Mouse (Mus musculus) CH12.LX (cell line): ENCODE results near the gene Tmcc1. TPM values are rescaled to one million over a fixed set of nuclear protein-coding genes. Genes with fewer than 3 reads are reported as not detected.
A peak's percentile ranks its signal among the peaks of the same experiment; 100 is the strongest.

Source experiments
- DNase-seq: peaks from one replicate; pipeline ENCODE4 v3.0.0-alpha.2; 2013; ENCODE audit errors: extremely low read depth
- H3K27ac ChIP-seq: 2 replicates; pipeline ENCODE4 v1.5.1; 2012; ENCODE audit warnings: low read depth, mild to moderate bottlenecking, control low read depth, moderate library complexity; ENCODE audit not compliant: insufficient read depth
- H3K27me3 ChIP-seq: replicated peaks from 2 replicates; pipeline ENCODE3; 2012; ENCODE audit warnings: inconsistent platforms
- H3K36me3 ChIP-seq, 2 experiments: replicated peaks in 1 of 2; 2 replicates each; pipeline versions ENCODE3 to v1.6.1; 2012; ENCODE audit warnings: inconsistent platforms in 1 of 2, low read length in 1 of 2, mild to moderate bottlenecking in 1 of 2, mixed read lengths in 1 of 2, moderate library complexity in 1 of 2; ENCODE audit not compliant: control insufficient read depth in 1 of 2, insufficient read depth in 1 of 2
- H3K4me1 ChIP-seq, 2 experiments: 2 replicates each; pipeline ENCODE4 v1.6.1; 2012; ENCODE audit warnings: inconsistent platforms in 1 of 2, moderate library complexity in 1 of 2; ENCODE audit not compliant: insufficient read depth in 2 of 2, control insufficient read depth in 1 of 2
- H3K4me2 ChIP-seq: 2 replicates; pipeline ENCODE4 v1.6.1; 2012; ENCODE audit warnings: low read depth, mild to moderate bottlenecking, control low read depth; ENCODE audit not compliant: poor library complexity, insufficient read depth, severe bottlenecking
- H3K4me3 ChIP-seq, 3 experiments: fragments of 150-350 bp in 1 of 3; sonication (generic) in 1 of 3; replicated peaks in 1 of 3; 2 replicates each; pipeline versions ENCODE3 to v1.5.1; 2011 to 2012; ENCODE audit warnings: low read depth in 2 of 3, low read length in 2 of 3, mild to moderate bottlenecking in 2 of 3, moderate library complexity in 2 of 3, control low read depth in 1 of 3, improper control_type of control experiment in 1 of 3, inconsistent platforms in 1 of 3, mixed read lengths in 1 of 3; ENCODE audit not compliant: poor library complexity in 1 of 3
- H3K79me2 ChIP-seq: replicated peaks from 2 replicates; pipeline ENCODE4 v1.6.1; 2012; ENCODE audit warnings: mild to moderate bottlenecking, moderate library complexity; ENCODE audit not compliant: control insufficient read depth, poor library complexity, insufficient read depth, severe bottlenecking; ENCODE audit errors: extremely low read depth
- H3K9ac ChIP-seq: 2 replicates; pipeline ENCODE4 v1.6.1; 2012; ENCODE audit warnings: low read depth, mild to moderate bottlenecking, control low read depth, moderate library complexity; ENCODE audit not compliant: insufficient read depth
- H3K9me3 ChIP-seq: replicated peaks from 2 replicates; pipeline ENCODE3; 2012; ENCODE audit warnings: low read length, inconsistent platforms, mixed read lengths
- BHLHE40 ChIP-seq: IDR thresholded peaks from 2 replicates; pipeline ENCODE4 v1.6.1; 2011; ENCODE audit warnings: mild to moderate bottlenecking, low read depth, low read length, improper control_type of control experiment
- CTCF ChIP-seq, 2 experiments: IDR thresholded peaks in 1 of 2; conservative IDR thresholded peaks in 1 of 2; 2 replicates each; pipeline ENCODE4 v1.5.1; 2011 to 2012; ENCODE audit warnings: low read depth in 2 of 2, low read length in 2 of 2, improper control_type of control experiment in 1 of 2, inconsistent platforms in 1 of 2, mild to moderate bottlenecking in 1 of 2, moderate library complexity in 1 of 2
- ELF1 ChIP-seq: IDR thresholded peaks from 2 replicates; pipeline ENCODE4 v1.6.1; 2014; ENCODE audit warnings: low read depth, mild to moderate bottlenecking, inconsistent platforms, low read length, improper control_type of control experiment
- EP300 ChIP-seq: IDR thresholded peaks from 2 replicates; pipeline ENCODE4 v1.6.1; 2011; ENCODE audit warnings: low read length, improper control_type of control experiment
- HCFC1 ChIP-seq: IDR thresholded peaks from 2 replicates; pipeline ENCODE4 v1.6.1; 2012; ENCODE audit warnings: low read depth, mild to moderate bottlenecking, inconsistent platforms, low read length, improper control_type of control experiment
- JUND ChIP-seq: conservative IDR thresholded peaks from 2 replicates; pipeline ENCODE4 v1.6.1; 2011; ENCODE audit warnings: low read depth, low read length, improper control_type of control experiment
- KAT2A ChIP-seq: IDR thresholded peaks from 2 replicates; pipeline ENCODE4 v1.6.1; 2012; ENCODE audit warnings: low read length, improper control_type of control experiment, inconsistent platforms; ENCODE audit not compliant: insufficient replicate concordance
- MAFK ChIP-seq: IDR thresholded peaks from 2 replicates; pipeline ENCODE4 v1.6.1; 2011; ENCODE audit warnings: low read length, improper control_type of control experiment; ENCODE audit not compliant: insufficient replicate concordance
- MAX ChIP-seq: IDR thresholded peaks from 2 replicates; pipeline ENCODE4 v1.6.1; 2011; ENCODE audit warnings: low read length, improper control_type of control experiment
- MAZ ChIP-seq: IDR thresholded peaks from 2 replicates; pipeline ENCODE4 v1.6.1; 2012; ENCODE audit warnings: low read depth, mild to moderate bottlenecking, inconsistent platforms, low read length, improper control_type of control experiment, moderate library complexity
- MXI1 ChIP-seq: IDR thresholded peaks from 2 replicates; pipeline ENCODE4 v1.6.1; 2011; ENCODE audit warnings: mild to moderate bottlenecking, low read depth, low read length, improper control_type of control experiment
- MYC ChIP-seq: IDR thresholded peaks from 2 replicates; pipeline ENCODE4 v1.6.1; 2011; ENCODE audit warnings: low read depth, mild to moderate bottlenecking, improper control_type of control experiment, low read length
- NELFE ChIP-seq: IDR thresholded peaks from 2 replicates; pipeline ENCODE4 v1.6.1; 2011; ENCODE audit warnings: low read depth, low read length, improper control_type of control experiment
- NRF1 ChIP-seq: IDR thresholded peaks from 2 replicates; pipeline ENCODE4 v1.6.1; 2014; ENCODE audit warnings: low read depth, mild to moderate bottlenecking, inconsistent platforms, low read length, improper control_type of control experiment, moderate library complexity
- POLR2A ChIP-seq: IDR thresholded peaks from 2 replicates; pipeline ENCODE4 v1.6.1; 2011; ENCODE audit warnings: low read depth, mild to moderate bottlenecking, improper control_type of control experiment, low read length
- POLR2AphosphoS2 ChIP-seq: IDR thresholded peaks from 2 replicates; pipeline ENCODE4 v1.6.1; 2011; ENCODE audit warnings: low read depth, low read length, improper control_type of control experiment
- RAD21 ChIP-seq: IDR thresholded peaks from 2 replicates; pipeline ENCODE4 v1.6.1; 2011; ENCODE audit warnings: low read depth, mild to moderate bottlenecking, low read length, improper control_type of control experiment, moderate library complexity
- SIN3A ChIP-seq: IDR thresholded peaks from 2 replicates; pipeline ENCODE4 v1.6.1; 2012; ENCODE audit warnings: low read length, improper control_type of control experiment, inconsistent platforms
- TCF12 ChIP-seq: IDR thresholded peaks from 2 replicates; pipeline ENCODE4 v1.6.1; 2014; ENCODE audit warnings: low read depth, mild to moderate bottlenecking, inconsistent platforms, low read length, improper control_type of control experiment
- USF1 ChIP-seq: IDR thresholded peaks from 2 replicates; pipeline ENCODE4 v1.6.1; 2014; ENCODE audit warnings: low read depth, mild to moderate bottlenecking, inconsistent platforms, low read length, improper control_type of control experiment
- ZMIZ1 ChIP-seq: IDR thresholded peaks from 2 replicates; pipeline ENCODE4 v1.6.1; 2012; ENCODE audit warnings: low read depth, mild to moderate bottlenecking, inconsistent platforms, low read length, improper control_type of control experiment
- dilution Hi-C: fragments of 300-500 bp; cut with MboI; formaldehyde crosslinking; loops from 2 replicates; pipeline ENCODE4 v1.14.3; 2020; ENCODE audit warnings: low sequenced_read_pairs; ENCODE audit not compliant: extremely low pct_unique_long_range_greater_than_20kb, extremely low pct_ligation_motif_present
- in situ Hi-C: fragments of 300-500 bp; cut with MboI; formaldehyde crosslinking; loops from 3 replicates; pipeline ENCODE4 v1.14.3; 2019; ENCODE audit warnings: low sequenced_read_pairs, low pct_ligation_motif_present, low pct_unique_long_range_greater_than_20kb, mixed read lengths
- polyA plus RNA-seq: library from polyadenylated mRNA; unstranded; fragments of >175 nt; gene quantifications from 2 replicates; pipeline ENCODE4 v1.2.1, GENCODE M21; 2012; ENCODE audit warnings: low read depth; ENCODE audit not compliant: insufficient read length
- total RNA-seq, 2 experiments: library from RNA; depleted of rRNA; stranded (reverse); fragments of 300-350 nt in 1 of 2; fragments of >200 nt in 1 of 2; gene quantifications; 2 replicates each; pipeline ENCODE4 v1.2.3; 2012 to 2014

The Tmcc1 gene
- total RNA-seq (2012; rRNA removed) (52.6 and 60.8 TPM in 2 replicates), total RNA-seq (2014; rRNA removed) (3.6 and 3.9 TPM in 2 replicates), polyA plus RNA-seq (3.7 TPM in 2 replicates)

- H3K4me3 ChIP-seq, result peak within 1 kb of the TSS; percentile 72 to 84 (median 82)
- H3K9me3 ChIP-seq, result no peaks in the 10 kb centered on the region
- TF ChIP-seq USF1 (peak; percentile 39), NRF1 (peak; percentile 96), MYC (0 out of 2 replicates have a peak, but pooled peaks have one; percentile 41), BHLHE40 (peak; percentile 85), JUND (no peak), MAFK (no peak), RAD21 (peak; percentile 25), MAX (peak; percentile 76), MXI1 (peak; percentile 72; the same call in 1 of the 2 replicates), EP300 (0 out of 2 replicates have a peak, but pooled peaks have one; percentile 2), MAZ (no peak), POLR2A (peak; percentile 92), HCFC1 (peak; percentile 25; the same call in 1 of the 2 replicates), TCF12 (peak; percentile 64), ELF1 (peak; percentile 52), NELFE (peak; percentile 77), POLR2AphosphoS2 (no peak), CTCF (conservative IDR thresholded peaks at IDR 0.05 in 1 of 2, IDR thresholded peaks at IDR 0.05 in 1 of 2; ENCODE audit: low read depth in 2 of 2, low read length in 2 of 2) (peak in 1 of 2 experiments; percentile 57; a peak in 2 of 4 replicates), KAT2A (0 out of 2 replicates have a peak, but pooled peaks have one; percentile 18), SIN3A (peak; percentile 4; the same call in 1 of the 2 replicates), ZMIZ1 (no peak)
- H3K27me3 ChIP-seq, result no peaks in the 10 kb centered on the region
- H3K27ac ChIP-seq, result no peak within 1 kb of the TSS
- in situ Hi-C loops, result no loop called here
- peaks cover 0 to 2% of the 10 kb centered on the region in 2 experiments for H3K36me3 ChIP-seq
- peaks cover 3% of the 10 kb centered on the region; the same call in 1 of the 2 replicates for H3K79me2 ChIP-seq
- dilution Hi-C loops, result no loop called here
- H3K4me2 ChIP-seq, result peak within 1 kb of the TSS; percentile 77
- peaks cover 0 to 34% of the 10 kb centered on the region in 2 experiments; a peak in 2 of 4 replicates for H3K4me1 ChIP-seq
- DNase-seq, result peak; percentile 90
- peak within 1 kb of the TSS; percentile 73 for H3K9ac ChIP-seq
These were observed at the start of gene Tmcc1 for GRCm38 (mm10) chr6:116193394-116194393. Gene Tmcc1 (minus strand): TSS chr6:116193486.
